Mouse (Mus musculus) kidney, adult 2 months (tissue): Measurements from ENCODE around the gene Fads6.

Experiments
- CTCF ChIP-seq: fragments of 200-500 bp; conservative IDR thresholded peaks from 2 replicates; pipeline ENCODE4 v1.5.1; 2011; ENCODE audit warnings: low read depth, mild to moderate bottlenecking, control low read depth, low read length, moderate library complexity, mixed read lengths; ENCODE audit not compliant: insufficient read depth, insufficient read length
- POLR2A ChIP-seq: fragments of 200-500 bp; IDR thresholded peaks from one replicate; pipeline ENCODE4 v1.6.1; 2011; ENCODE audit warnings: low read depth, low read length, control low read depth

DNA sequence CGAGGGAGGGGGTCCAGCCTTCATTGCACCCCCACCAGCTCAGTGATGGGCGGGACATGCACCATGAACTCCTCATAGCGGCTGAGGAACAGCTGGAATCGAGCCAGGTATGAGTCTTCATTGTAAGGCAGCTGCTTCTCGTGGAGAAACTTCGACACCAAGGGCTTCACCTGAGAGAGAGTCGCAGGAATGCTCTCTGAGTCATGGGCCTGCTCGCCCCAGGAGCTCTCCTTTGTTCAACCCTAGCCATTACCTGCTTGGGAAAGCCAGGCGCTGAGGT is 14.0 kb downstream of the Fads6 start:
- TF ChIP-seq CTCF (no peak), POLR2A (no peak)
